ENCODE assay signal across 20 mouse cellular contexts in genomic region chr8:36348067-36348466, GRCm38 (mm10).
"Had no signal": no experiment of that assay in that cellular context is flagged by ENCODE, and none has a peak within 500 bp of the region (broad histone marks: within the 10 kb centered on the region; RNA-seq: fewer than 3 reads in every experiment).

No protein-coding gene starts in this region.

- ATAC-seq: forebrain, embryonic 14.5 days; forebrain, embryonic 15.5 days; forebrain, embryonic 16.5 days; forebrain, postnatal 0 days had no signal

- DNase-seq: cerebellum, adult 2 months; cerebellum, adult 8-10 months; cerebellum, adult 9-10 months; cerebellum, adult 9-11 months; cerebellum, postnatal 10 days; cerebellum, postnatal 14 days; cerebellum, postnatal 25 days; cerebellum, postnatal 36 days; embryo, embryonic 11 days; forebrain, postnatal 0 days; gastrocnemius, adult 2 months; gastrocnemius, postnatal 10 days; gastrocnemius, postnatal 14 days; gastrocnemius, postnatal 25 days; gastrocnemius, postnatal 36 days; heart, adult 18-20 months; heart, adult 2 months had no signal
